Mouse (Mus musculus) kidney, embryonic 16.5 days (tissue): ENCODE measurements around the gene Kifc5b. TPM values are rescaled to one million over a fixed set of nuclear protein-coding genes. Genes with fewer than 3 reads are reported as not detected.

Experiments
- ATAC-seq: fragments of 200-750 bp; cut with Nextera tagmentation; 2 replicates; pipeline ENCODE4 v1.8.0; 2017; ENCODE audit warnings: moderate TSS enrichment; ENCODE audit not compliant: low FRiP score, low TSS enrichment
- H3K27ac ChIP-seq: fragments of 300-500 bp; sonication (generic); 2 replicates; pipeline ENCODE4 v1.5.1; 2014; ENCODE audit warnings: low read length
- H3K27me3 ChIP-seq: fragments of 300-500 bp; sonication (generic); 2 replicates; pipeline ENCODE4 v1.6.1; 2014; ENCODE audit warnings: low read length, control low read depth, mixed read lengths; ENCODE audit not compliant: insufficient read depth
- H3K36me3 ChIP-seq: fragments of 300-500 bp; sonication (generic); 2 replicates; pipeline ENCODE4 v1.6.1; 2014; ENCODE audit warnings: low read length, control low read depth, mixed read lengths; ENCODE audit not compliant: insufficient read depth
- H3K4me1 ChIP-seq: fragments of 300-500 bp; sonication (generic); 2 replicates; pipeline ENCODE4 v1.6.1; 2014; ENCODE audit warnings: low read length, control low read depth, mixed read lengths; ENCODE audit not compliant: insufficient read depth
- H3K4me2 ChIP-seq: fragments of 300-500 bp; sonication (generic); replicated peaks from 2 replicates; pipeline ENCODE4 v1.6.1; 2014; ENCODE audit warnings: low read depth, low read length
- H3K4me3 ChIP-seq: fragments of 300-500 bp; sonication (generic); 2 replicates; pipeline ENCODE4 v1.5.1; 2014; ENCODE audit warnings: mild to moderate bottlenecking, low read length
- H3K9ac ChIP-seq: fragments of 300-500 bp; sonication (generic); replicated peaks from 2 replicates; pipeline ENCODE4 v1.6.1; 2014; ENCODE audit warnings: low read length
- H3K9me3 ChIP-seq: fragments of 300-500 bp; sonication (generic); 2 replicates; pipeline ENCODE4 v1.6.1; 2016; ENCODE audit warnings: low read length, control low read depth
- WGBS: fragments of 180-500 bp; shearing (Covaris S2); extraction: QIAGEN DNeasy Blood & Tissue Kit; methylation state at CpG from one replicate; pipeline ENCODE4 v1.1.7; 2014; 5-methylcytosine and 5-hydroxymethylcytosine counted together
- polyA plus RNA-seq: library from polyadenylated mRNA; unstranded; fragments of >200 nt; fragmentation: Nextera tagmentation; extraction: Ambion mirVana; gene quantifications from 2 replicates; pipeline ENCODE4 v1.2.1, GENCODE M21; 2015

Gene Kifc5b
- polyA plus RNA-seq, 1 experiment from 2014 or later: 8.2 TPM

GRCm38 (mm10) chr17:26933885-26934827 is 17.3 kb downstream of the Kifc5b start:
- peak overlapping the region; percentile 86 for H3K9ac ChIP-seq
- no peak for ATAC-seq
- H3K27me3 ChIP-seq: no peaks in the 10 kb centered on the region
- WGBS: 76% methylated on average over 16 of the region's 16 CpGs
- H3K4me1 ChIP-seq: peaks cover 26% of the 10 kb centered on the region
- H3K27ac ChIP-seq: no peak overlapping the region; the same call in 1 of the 2 replicates
- H3K4me3 ChIP-seq: peak overlapping the region; percentile 85
- no peaks in the 10 kb centered on the region for H3K9me3 ChIP-seq
- H3K36me3 ChIP-seq: peaks cover 23% of the 10 kb centered on the region
- peak overlapping the region; percentile 97 for H3K4me2 ChIP-seq

- H3K4me2 ChIP-seq: no peak overlapping the region
- H3K9me3 ChIP-seq: no peaks in the 10 kb centered on the region
- H3K4me1 ChIP-seq: peaks cover 29% of the 10 kb centered on the region
- H3K36me3 ChIP-seq: peaks cover 20% of the 10 kb centered on the region; the same call in 1 of the 2 replicates
- H3K4me3 ChIP-seq: no peak overlapping the region
- no peaks in the 10 kb centered on the region for H3K27me3 ChIP-seq
- 91% methylated on average over 9 of the region's 9 CpGs for WGBS
- no peak overlapping the region for H3K27ac ChIP-seq
- no peak overlapping the region for H3K9ac ChIP-seq
- no peak for ATAC-seq
These were observed 18.1 kb downstream of the Kifc5b start for GRCm38 (mm10) chr17:26935027-26935426.

- WGBS: 85% methylated on average over 12 of the region's 12 CpGs
These were observed 19.6 kb downstream of the Kifc5b start for GRCm38 (mm10) chr17:26936453-26936852.

GRCm38 (mm10) chr17:26936921-26937695 is 20.2 kb downstream of the Kifc5b start:
- 0 out of 2 replicates have a peak overlapping the region, but pooled peaks have one; percentile 97 for H3K4me2 ChIP-seq
- WGBS: 85% methylated on average over 15 of the region's 15 CpGs
- ATAC-seq: no peak
- H3K4me1 ChIP-seq: peaks cover 41% of the 10 kb centered on the region
- H3K4me3 ChIP-seq: no peak overlapping the region
- peaks cover 15% of the 10 kb centered on the region; the same call in 1 of the 2 replicates for H3K36me3 ChIP-seq
- no peak overlapping the region for H3K9ac ChIP-seq
- no peak overlapping the region for H3K27ac ChIP-seq
- H3K27me3 ChIP-seq: no peaks in the 10 kb centered on the region
- H3K9me3 ChIP-seq: no peaks in the 10 kb centered on the region

More at GRCm38 (mm10) chr17:26936453-26936852, 19.6 kb downstream of the Kifc5b start:
- no peaks in the 10 kb centered on the region for H3K9me3 ChIP-seq
- peaks cover 15% of the 10 kb centered on the region; the same call in 1 of the 2 replicates for H3K36me3 ChIP-seq
- no peak for ATAC-seq
- no peak overlapping the region for H3K4me3 ChIP-seq
- no peak overlapping the region for H3K4me2 ChIP-seq
- no peak overlapping the region for H3K9ac ChIP-seq
- H3K4me1 ChIP-seq: peaks cover 38% of the 10 kb centered on the region
- no peaks in the 10 kb centered on the region for H3K27me3 ChIP-seq
- no peak overlapping the region for H3K27ac ChIP-seq

GRCm38 (mm10) chr17:26937883-26938695 is 21.2 kb downstream of the Kifc5b start:
- H3K4me1 ChIP-seq: peaks cover 46% of the 10 kb centered on the region
- ATAC-seq: no peak
- 44% methylated on average over 16 of the region's 16 CpGs for WGBS
- H3K4me2 ChIP-seq: peak overlapping the region; percentile 97
- H3K9me3 ChIP-seq: no peaks in the 10 kb centered on the region
- H3K36me3 ChIP-seq: peaks cover 15% of the 10 kb centered on the region; the same call in 1 of the 2 replicates
- peak overlapping the region; percentile 69 for H3K4me3 ChIP-seq
- H3K27ac ChIP-seq: peak overlapping the region; percentile 93
- no peaks in the 10 kb centered on the region for H3K27me3 ChIP-seq
- H3K9ac ChIP-seq: peak overlapping the region; percentile 81

- peak overlapping the region; percentile 97 for H3K4me2 ChIP-seq
- peaks cover 15% of the 10 kb centered on the region; the same call in 1 of the 2 replicates for H3K36me3 ChIP-seq
- ATAC-seq: 0 out of 2 replicates have a peak, but pooled peaks have one; percentile 0
- H3K4me3 ChIP-seq: peak overlapping the region; percentile 69
- H3K4me1 ChIP-seq: peaks cover 41% of the 10 kb centered on the region
- no peaks in the 10 kb centered on the region for H3K9me3 ChIP-seq
- H3K9ac ChIP-seq: peak overlapping the region; percentile 81
- peak overlapping the region; percentile 93 for H3K27ac ChIP-seq
- WGBS: under 1% methylated on average over 22 of the region's 22 CpGs
- no peaks in the 10 kb centered on the region for H3K27me3 ChIP-seq
These were observed 21.8 kb downstream of the Kifc5b start for GRCm38 (mm10) chr17:26938731-26939130.

GRCm38 (mm10) chr17:26939178-26939972 is 22.5 kb downstream of the Kifc5b start, which contains the start of gene Cuta:
TSS of gene Cuta (minus strand) at chr17:26939569.
- peak within 1 kb of the TSS; percentile 69 for H3K4me3 ChIP-seq
- no peaks in the 10 kb centered on the region for H3K27me3 ChIP-seq
- H3K4me1 ChIP-seq: peaks cover 36% of the 10 kb centered on the region
- ATAC-seq: peak; percentile 96
- H3K9ac ChIP-seq: peak within 1 kb of the TSS; percentile 81
- under 1% methylated on average over 66 of the region's 70 CpGs for WGBS
- no peaks in the 10 kb centered on the region for H3K9me3 ChIP-seq
- peaks cover 15% of the 10 kb centered on the region; the same call in 1 of the 2 replicates for H3K36me3 ChIP-seq
- H3K27ac ChIP-seq: peak within 1 kb of the TSS; percentile 96
- H3K4me2 ChIP-seq: peak within 1 kb of the TSS; percentile 97

- Histone ChIP-seq H3K4me3 (peak overlapping the region; percentile 69), H3K36me3 (peaks cover 15% of the 10 kb centered on the region; the same call in 1 of the 2 replicates), H3K9ac (peak overlapping the region; percentile 75), H3K4me1 (peaks cover 36% of the 10 kb centered on the region), H3K27ac (peak overlapping the region; percentile 96), H3K4me2 (peak overlapping the region; percentile 97), H3K27me3 (no peaks in the 10 kb centered on the region), H3K9me3 (no peaks in the 10 kb centered on the region)
- no peak; the same call in 1 of the 2 replicates for ATAC-seq
- 0% methylated on average over 3 of the region's 3 CpGs for WGBS
These were observed 23.0 kb downstream of the Kifc5b start for GRCm38 (mm10) chr17:26939973-26940300.
